Mouse (Mus musculus) liver, postnatal 0 days (tissue): ENCODE measurements around the gene Arhgef11.

Source experiments
- CTCF ChIP-seq: sonication (generic); IDR thresholded peaks from 2 replicates; pipeline ENCODE4 v1.5.1; 2016; ENCODE audit warnings: antibody characterized with exemption, low read depth
- EP300 ChIP-seq: IDR thresholded peaks from 2 replicates; pipeline ENCODE4 v1.6.1; 2016; ENCODE audit warnings: antibody characterized with exemption, low read depth, mild to moderate bottlenecking

DNA sequence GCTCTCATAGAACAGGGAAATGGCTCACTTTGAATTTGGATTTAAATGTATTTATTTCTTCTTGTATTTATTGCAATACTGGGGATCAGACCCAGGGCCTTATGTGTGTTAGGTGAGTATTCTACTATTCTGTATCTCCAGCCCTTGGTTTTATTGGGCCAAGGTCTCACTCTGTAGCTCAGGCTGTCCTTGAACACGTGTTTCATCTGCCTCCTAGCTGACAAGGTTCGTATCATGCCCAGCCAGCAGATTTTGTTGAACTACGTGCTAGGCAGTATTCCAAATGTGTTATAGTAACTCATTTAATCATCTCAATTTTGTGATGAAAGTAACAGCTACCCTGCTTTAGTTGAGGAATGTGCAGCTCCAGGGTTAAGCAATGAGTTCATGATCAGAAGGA is 124.7 kb downstream of the Arhgef11 start:
- TF ChIP-seq CTCF (no peak), EP300 (no peak)
